Mouse (Mus musculus) cortical plate, adult 2 months (tissue): ENCODE data around the gene Plcd3. TPM values are rescaled to one million over a fixed set of nuclear protein-coding genes. Genes with fewer than 3 reads are reported as not detected.

Experiments
- H3K27ac ChIP-seq: fragments of 200-500 bp; 2 replicates; pipeline ENCODE4 v1.5.1; 2012; ENCODE audit warnings: low read length, control low read depth, inconsistent platforms; ENCODE audit not compliant: insufficient read depth
- H3K4me1 ChIP-seq: fragments of 200-500 bp; 2 replicates; pipeline ENCODE4 v1.6.1; 2011; ENCODE audit warnings: low read length; ENCODE audit not compliant: control insufficient read depth, insufficient read depth
- H3K4me3 ChIP-seq: fragments of 200-500 bp; 2 replicates; pipeline ENCODE4 v1.5.1; 2011; ENCODE audit warnings: mild to moderate bottlenecking, low read length, control low read depth; ENCODE audit not compliant: insufficient read depth
- CTCF ChIP-seq: fragments of 200-500 bp; IDR thresholded peaks from 2 replicates; pipeline ENCODE4 v1.5.1; 2011; ENCODE audit warnings: mild to moderate bottlenecking, control low read depth, low read length; ENCODE audit not compliant: insufficient read depth; ENCODE audit errors: extremely low read depth
- POLR2A ChIP-seq: fragments of 200-500 bp; IDR thresholded peaks from 2 replicates; pipeline ENCODE4 v1.6.1; 2011; ENCODE audit warnings: mild to moderate bottlenecking, low read length, control low read depth; ENCODE audit not compliant: insufficient read depth; ENCODE audit errors: extremely low read depth
- polyA plus RNA-seq: library from polyadenylated mRNA; depleted of rRNA; stranded (reverse); fragments of >200 nt; gene quantifications from 2 replicates; pipeline ENCODE4 v1.2.3, GENCODE M21; 2012

The Plcd3 gene
- polyA plus RNA-seq, 1 experiment: 17.1 TPM

DNA sequence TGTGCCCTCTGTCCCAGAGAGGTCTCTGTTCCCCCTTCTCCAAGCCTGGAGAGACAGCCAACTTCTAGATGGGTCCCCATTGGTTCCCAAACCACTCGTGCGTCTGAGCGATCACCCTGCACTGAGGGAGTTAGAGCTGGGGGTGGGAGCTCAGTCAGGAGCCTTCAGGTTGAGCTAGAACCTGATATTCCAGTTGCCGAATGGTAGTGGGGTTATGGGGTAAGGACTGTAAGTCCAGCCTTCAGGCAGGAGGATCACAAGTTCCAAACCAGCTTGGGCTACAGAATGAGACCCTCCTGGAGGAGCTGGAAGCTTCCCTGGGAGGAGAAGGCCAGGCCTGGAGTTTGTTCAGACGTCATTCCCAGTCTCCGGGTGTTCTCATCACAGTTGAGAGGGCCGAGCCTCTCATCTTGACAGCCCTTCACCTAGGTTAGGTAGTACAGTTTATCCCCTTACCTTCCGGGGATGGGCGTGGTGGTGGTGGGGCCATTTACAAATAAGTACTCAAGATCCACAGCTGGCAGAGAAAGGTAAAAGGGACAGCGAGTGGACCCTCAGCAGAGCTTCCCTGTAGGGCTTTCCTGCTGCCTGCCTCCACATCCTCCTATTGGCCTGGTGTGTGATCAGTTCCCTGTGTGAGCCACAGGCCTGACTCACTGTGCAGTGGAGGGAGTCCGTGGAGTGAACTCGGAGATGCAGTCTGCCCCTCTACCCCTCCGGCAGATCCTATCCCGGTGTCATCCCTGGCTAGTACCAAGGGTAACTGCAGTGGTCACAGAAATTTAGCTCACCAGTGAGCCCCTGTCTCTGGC lies 38.7 kb upstream of the Plcd3 start:
- TF ChIP-seq POLR2A (no peak), CTCF (no peak)
- H3K4me1 ChIP-seq: peaks cover 14% of the 10 kb centered on the region
- no peak overlapping the region for H3K4me3 ChIP-seq
- H3K27ac ChIP-seq: peak overlapping the region; percentile 75; the same call in 1 of the 2 replicates

DNA sequence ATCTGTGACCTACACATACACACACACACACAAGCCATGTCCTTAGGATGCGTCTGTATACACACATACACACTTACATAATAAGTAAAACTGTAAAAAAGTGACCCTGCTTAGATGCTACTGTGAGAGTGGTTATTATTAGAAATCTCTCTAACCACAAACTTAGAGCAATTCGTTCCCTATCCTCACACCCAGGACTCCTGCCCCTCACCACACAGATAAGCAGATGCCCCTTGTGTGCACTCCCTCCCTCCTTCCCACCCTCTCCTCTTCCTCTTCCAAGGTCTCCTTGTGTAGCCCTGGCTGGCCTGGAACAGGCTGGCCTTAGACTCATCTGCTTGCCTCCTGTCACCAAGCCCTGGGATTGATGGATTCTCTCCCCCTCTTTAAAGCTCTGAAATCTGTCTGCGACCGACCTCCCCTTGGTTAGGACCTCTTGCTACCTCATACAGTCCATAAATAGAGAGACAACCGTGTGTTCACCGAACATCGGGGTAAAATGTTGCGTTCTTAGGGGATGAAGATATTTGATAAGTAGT lies 34.6 kb upstream of the Plcd3 start:
- Histone ChIP-seq H3K27ac (no peak overlapping the region), H3K4me1 (peaks cover 7% of the 10 kb centered on the region), H3K4me3 (no peak overlapping the region)
- TF ChIP-seq CTCF: no peak
- TF ChIP-seq POLR2A: no peak

DNA sequence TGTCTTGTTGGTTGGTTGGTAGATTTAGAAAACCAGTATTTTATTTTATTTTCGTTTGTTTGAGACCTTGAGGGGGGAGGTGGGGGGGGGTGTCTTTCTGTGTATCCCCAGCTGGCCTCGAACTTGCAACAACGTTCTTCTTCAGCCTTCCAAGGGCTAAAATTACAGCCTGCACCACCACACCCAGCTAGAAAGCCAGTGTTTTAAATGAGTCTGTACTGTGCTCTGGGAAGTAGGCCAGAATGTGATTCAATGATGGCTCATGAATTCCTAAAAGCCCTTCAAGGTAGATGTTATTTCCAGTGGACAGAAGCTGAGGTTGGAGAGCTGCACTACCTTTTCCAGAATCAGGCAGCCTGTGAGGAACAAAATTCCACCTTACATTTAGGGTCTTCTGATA lies 32.8 kb upstream of the Plcd3 start:
- H3K4me3 ChIP-seq: no peak overlapping the region
- peaks cover 3% of the 10 kb centered on the region; the same call in 1 of the 2 replicates for H3K4me1 ChIP-seq
- H3K27ac ChIP-seq: peak overlapping the region; percentile 85; the same call in 1 of the 2 replicates
- TF ChIP-seq CTCF: no peak
- TF ChIP-seq POLR2A: no peak

DNA sequence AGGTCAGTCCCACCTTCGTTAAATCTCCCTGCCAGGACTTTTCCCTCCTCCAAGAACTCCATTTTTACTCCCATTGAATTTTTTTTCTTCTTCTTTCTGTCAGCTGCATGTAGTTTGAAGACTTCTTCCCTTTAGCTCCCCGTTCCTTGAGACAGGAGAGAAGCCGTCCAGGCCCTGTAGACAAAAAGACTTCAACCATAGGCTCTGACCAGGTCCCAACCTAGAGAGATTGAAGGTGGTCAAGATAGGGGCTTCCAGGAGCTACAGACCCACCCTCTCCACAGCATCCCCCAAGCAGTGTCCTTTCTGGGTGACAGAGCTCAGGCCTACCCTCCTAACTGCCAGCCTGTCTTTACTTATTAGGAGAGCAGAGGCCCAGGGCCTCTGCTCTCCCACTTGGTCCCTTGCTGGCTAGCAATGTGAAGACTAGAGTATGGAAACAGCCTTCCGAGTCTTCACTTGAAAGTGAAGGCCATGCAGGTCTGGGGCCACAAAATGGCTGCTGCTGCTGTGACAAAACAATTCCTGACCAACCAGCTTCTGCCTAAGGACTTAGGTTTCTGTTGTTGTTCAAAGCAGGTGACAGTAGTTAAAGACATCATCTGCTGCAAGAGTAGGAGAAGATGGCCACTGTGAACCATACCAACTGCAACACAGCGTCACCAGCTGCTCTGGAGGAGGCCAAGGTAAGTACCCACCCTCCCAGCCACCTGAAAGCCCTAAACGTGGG lies 32.2 kb upstream of the Plcd3 start:
- H3K4me1 ChIP-seq: peaks cover 3% of the 10 kb centered on the region; the same call in 1 of the 2 replicates
- peak overlapping the region; percentile 85 for H3K27ac ChIP-seq
- TF ChIP-seq CTCF: no peak
- no peak for TF ChIP-seq POLR2A
- peak overlapping the region; percentile 29 for H3K4me3 ChIP-seq

DNA sequence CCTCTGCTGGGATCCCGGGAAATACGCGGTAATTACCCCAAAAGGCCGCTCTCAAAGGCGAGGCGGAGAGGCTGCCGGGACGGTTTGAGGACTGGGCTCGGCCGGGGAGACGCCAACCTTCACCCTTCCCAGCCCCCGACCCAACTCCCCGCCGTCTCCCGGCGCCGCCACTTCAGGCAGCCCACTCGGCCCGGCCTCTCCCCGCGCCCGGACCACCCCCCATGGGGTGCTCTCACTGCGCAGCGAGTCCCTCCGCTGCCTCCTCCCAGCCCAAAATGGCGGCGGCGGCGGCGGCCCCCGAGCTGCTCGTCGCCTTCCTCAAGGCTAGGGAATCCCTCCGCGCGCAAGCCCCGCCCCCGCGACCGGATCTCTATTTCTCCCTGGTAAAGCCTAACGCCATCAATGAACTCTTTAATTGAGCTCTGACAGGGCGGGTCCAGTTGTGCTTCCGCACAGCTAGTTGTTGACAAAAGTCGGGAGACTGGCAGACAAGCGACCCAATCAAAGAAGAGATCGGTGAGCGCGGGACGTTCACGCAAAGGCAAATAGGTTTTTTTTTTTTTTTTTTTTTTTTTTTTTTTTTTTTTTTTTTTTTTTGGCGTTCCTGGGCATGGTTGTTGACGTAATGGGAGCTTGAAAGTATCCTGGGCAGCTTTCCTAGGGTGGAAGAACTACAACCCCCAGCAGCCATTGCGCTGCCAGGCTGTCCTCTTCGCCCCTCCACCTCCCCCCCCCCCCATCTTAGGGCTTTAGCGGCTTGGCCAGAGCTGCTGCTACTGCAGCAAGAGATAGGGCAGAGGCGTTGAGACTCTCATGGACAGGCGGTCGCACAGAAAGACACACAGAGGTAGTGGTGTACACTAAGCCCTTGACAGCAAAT lies 31.4 kb upstream of the Plcd3 start:
- peak; percentile 85 for TF ChIP-seq POLR2A
- no peak for TF ChIP-seq CTCF
- peaks cover 3% of the 10 kb centered on the region; the same call in 1 of the 2 replicates for H3K4me1 ChIP-seq
- peak overlapping the region; percentile 98 for H3K27ac ChIP-seq
- H3K4me3 ChIP-seq: peak overlapping the region; percentile 86

DNA sequence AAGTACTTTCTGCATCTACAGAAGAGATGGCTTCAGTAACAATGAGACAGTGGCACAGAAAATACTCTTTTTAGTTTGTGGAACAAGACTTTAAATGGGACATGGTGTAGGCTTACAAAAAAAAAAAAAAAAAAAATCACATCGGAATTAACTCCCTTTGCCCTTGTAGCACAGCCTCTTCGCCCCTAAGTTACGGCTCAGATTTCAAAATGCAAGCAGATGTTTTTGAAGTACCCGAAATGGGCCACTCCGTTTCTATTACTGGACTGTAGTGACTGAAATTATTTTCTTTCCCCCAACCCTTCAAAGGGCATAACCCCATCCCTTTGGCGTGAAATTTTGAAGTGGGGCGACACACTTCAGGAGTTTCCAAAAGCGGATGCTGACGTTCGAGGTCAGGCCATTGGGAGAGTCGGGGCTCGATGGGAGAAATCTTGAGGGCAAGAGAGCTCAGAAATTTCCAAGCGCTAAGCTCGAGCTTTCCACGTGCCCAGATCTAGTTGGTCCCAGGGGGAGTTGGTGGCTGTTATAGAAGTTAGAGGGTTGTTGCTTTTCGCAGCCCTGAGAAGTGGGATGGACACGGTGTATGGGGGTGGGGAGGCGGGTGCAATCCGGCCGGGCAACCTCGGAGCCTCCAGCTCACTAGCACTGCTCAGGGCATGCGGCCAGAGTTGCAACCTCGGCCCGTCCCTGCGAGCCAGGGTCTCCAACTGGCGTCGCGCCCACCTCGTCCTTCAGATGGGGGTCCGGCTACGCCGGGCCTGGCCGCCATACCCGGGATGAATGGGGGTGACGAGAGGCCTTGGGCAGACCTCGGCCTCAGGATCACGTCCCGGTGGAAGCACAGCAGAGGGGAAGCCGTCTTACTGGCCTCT lies 30.5 kb upstream of the Plcd3 start, which contains the start of gene Hexim2:
Gene Hexim2 (plus strand): TSS at position 729 of the 875 bp plus-strand sequence.
- peaks cover 3% of the 10 kb centered on the region; the same call in 1 of the 2 replicates for H3K4me1 ChIP-seq
- peak within 1 kb of the TSS; percentile 86 for H3K4me3 ChIP-seq
- peak within 1 kb of the TSS; percentile 98 for H3K27ac ChIP-seq
- TF ChIP-seq POLR2A (no peak), CTCF (no peak)

DNA sequence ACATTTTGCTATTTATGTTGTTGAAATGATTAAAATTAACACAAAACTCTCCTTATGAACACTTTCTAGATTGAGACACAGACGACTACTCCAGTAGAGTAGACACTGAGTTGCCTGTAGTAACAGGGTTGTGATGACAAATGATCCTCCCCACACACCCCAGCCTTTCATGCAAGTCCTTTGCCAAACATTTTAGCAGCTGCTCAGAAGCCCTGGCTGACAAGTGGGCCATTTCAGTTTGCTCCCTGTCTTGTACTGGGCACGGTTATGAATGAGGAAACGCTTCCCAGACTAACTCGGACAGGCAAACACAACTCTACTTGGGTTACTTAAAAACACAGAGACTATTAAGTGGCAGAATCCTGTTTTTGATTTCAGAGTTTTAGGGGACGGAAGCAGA lies 18.9 kb upstream of the Plcd3 start:
- H3K4me3 ChIP-seq: no peak overlapping the region
- H3K4me1 ChIP-seq: no peaks in the 10 kb centered on the region
- no peak overlapping the region for H3K27ac ChIP-seq
- no peak for TF ChIP-seq CTCF
- TF ChIP-seq POLR2A: no peak

DNA sequence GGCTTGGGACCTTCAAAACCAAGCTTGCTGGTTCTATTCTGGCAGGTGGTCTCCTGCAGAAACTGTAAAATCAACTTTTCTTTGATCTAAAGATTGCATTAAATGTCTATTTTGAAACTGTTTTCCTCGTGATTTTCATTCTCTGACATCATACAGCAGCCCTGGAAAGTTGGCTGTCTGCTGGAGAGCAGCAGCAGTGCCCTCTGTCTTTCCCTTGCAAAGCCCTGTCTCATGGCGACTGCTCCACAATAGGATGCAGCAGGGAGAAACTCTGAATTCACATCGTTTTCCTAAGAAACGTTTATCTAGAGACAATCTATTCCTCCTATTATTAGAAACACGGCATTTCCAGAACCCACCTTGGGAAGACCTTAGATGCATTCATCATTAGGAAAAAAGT lies 18.2 kb upstream of the Plcd3 start:
- TF ChIP-seq POLR2A (no peak), CTCF (no peak)
- no peaks in the 10 kb centered on the region; the same call in 1 of the 2 replicates for H3K4me1 ChIP-seq
- no peak overlapping the region for H3K4me3 ChIP-seq

DNA sequence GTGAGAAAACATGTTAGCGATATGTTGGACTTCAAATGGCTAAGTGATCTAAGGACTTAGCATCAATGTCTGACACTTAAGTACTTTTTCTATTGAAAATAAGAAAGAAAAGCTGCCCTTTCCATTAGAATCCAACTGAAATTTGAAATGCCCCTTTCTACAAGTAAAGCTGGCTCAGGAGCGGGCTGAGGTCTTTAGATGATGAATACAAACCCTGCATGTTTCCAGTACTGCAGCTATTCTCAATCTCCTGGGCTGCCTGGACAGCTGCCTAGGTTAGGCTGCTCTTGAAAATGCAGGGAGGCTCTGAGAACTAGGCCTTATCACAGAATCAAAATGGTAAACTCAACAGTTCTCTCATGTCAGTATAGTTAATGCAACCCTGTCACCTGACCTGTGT lies 17.4 kb upstream of the Plcd3 start:
- no peak for TF ChIP-seq POLR2A
- TF ChIP-seq CTCF: no peak
- no peaks in the 10 kb centered on the region; the same call in 1 of the 2 replicates for H3K4me1 ChIP-seq
- H3K4me3 ChIP-seq: no peak overlapping the region
- no peak overlapping the region for H3K27ac ChIP-seq

More for the DNA sequence above, 18.2 kb upstream of the Plcd3 start:
- no peak overlapping the region for H3K27ac ChIP-seq
